Comparison of ENCODE assay signal across 9 mouse cellular contexts in the genomic region with DNA sequence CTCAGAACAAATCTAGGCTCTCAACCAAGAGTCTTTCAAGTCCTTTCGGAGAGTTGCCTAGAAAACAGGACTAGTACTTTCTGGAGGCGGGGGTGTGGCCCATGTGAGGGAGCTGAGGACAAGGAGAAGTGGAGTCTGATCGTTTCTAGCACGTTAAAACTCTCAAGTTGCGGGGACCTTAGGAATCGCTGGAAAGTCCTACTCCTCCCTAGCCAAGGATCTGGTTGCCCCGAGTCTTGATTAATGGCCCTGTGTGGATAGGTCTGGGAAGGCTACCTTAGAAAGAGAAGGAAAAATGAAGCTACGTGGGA. TPM values are rescaled to one million over a fixed set of nuclear protein-coding genes. Genes with fewer than 3 reads are reported as not detected.
DNase-seq lines count a peak whose midpoint lies in the region; ATAC-seq and TF ChIP-seq lines count a peak whose summit lies in the region.
"Had no signal": no experiment of that assay in that cellular context is flagged by ENCODE, and none has a peak within 500 bp of the region (broad histone marks: within the 10 kb centered on the region; RNA-seq: fewer than 3 reads in every experiment).

No protein-coding gene starts in this region.

- no peak overlapping the region for H3K4me3 ChIP-seq in midbrain, embryonic 11.5 days (ENCODE audit: low read depth, low read length)
- H3K4me3 ChIP-seq in midbrain, postnatal 0 days (ENCODE audit: low read depth, low read length), result no peak overlapping the region
- H3K4me3 ChIP-seq in myocyte, result peak overlapping the region; percentile 35

- peaks cover 92% of the 10 kb centered on the region for H3K27me3 ChIP-seq in midbrain, embryonic 11.5 days (ENCODE audit: control insufficient read depth, insufficient read depth, low read length)
- H3K27me3 ChIP-seq in midbrain, postnatal 0 days (ENCODE audit: insufficient read depth, low read length), result peaks cover 82% of the 10 kb centered on the region
- H3K27me3 ChIP-seq in myocyte (ENCODE audit: control insufficient read depth, insufficient read depth, insufficient read length), result no peaks in the 10 kb centered on the region

- H3K79me2 ChIP-seq in myocyte (ENCODE audit: control insufficient read depth, insufficient read depth), result no peaks in the 10 kb centered on the region

- 3% methylated on average over 8 of the region's 8 CpGs for WGBS in midbrain, embryonic 11.5 days
- 6% methylated on average over 8 of the region's 8 CpGs for WGBS in midbrain, postnatal 0 days

- H3K4me1 ChIP-seq in midbrain, embryonic 11.5 days (ENCODE audit: control insufficient read depth, insufficient read depth, low read length), result peaks cover 40% of the 10 kb centered on the region
- peaks cover 9% of the 10 kb centered on the region; the same call in 1 of the 2 replicates for H3K4me1 ChIP-seq in midbrain, postnatal 0 days (ENCODE audit: insufficient read depth, low read length)

- TF ChIP-seq CTCF in midbrain, postnatal 0 days (IDR thresholded peaks at IDR 0.05), result no peak

- peak; percentile 93 for DNase-seq in midbrain, embryonic 11.5 days (ENCODE audit: low spot score, missing footprints)
- DNase-seq in midbrain, postnatal 0 days (ENCODE audit: low spot score), result no peak
- DNase-seq in gastrocnemius, adult 18-20 months (ENCODE audit: low spot score), result peak; percentile 56
- DNase-seq in kidney, postnatal 36 days, result peak; percentile 45 to 58
- DNase-seq in adrenal gland, adult 18-20 months (ENCODE audit: low spot score in 2 of 2), result no peak
- no peak for DNase-seq in Muller cell, postnatal 12 days (ENCODE audit: inconsistent ontology term)

- no peak overlapping the region for H3K27ac ChIP-seq in midbrain, embryonic 11.5 days (ENCODE audit: low read depth, low read length)
- no peak overlapping the region for H3K27ac ChIP-seq in midbrain, postnatal 0 days (ENCODE audit: low read depth, low read length)

- no peak for ATAC-seq in midbrain, embryonic 11.5 days (ENCODE audit: low FRiP score)
- ATAC-seq in midbrain, postnatal 0 days (ENCODE audit: low FRiP score), result no peak
- no peak for ATAC-seq in inflammation-experienced regulatory T-cells, adult 6 months

- no peaks in the 10 kb centered on the region for H3K36me3 ChIP-seq in midbrain, embryonic 11.5 days (ENCODE audit: control insufficient read depth, insufficient read depth, low read length)
- H3K36me3 ChIP-seq in midbrain, postnatal 0 days (ENCODE audit: insufficient read depth, low read length), result no peaks in the 10 kb centered on the region
- no peaks in the 10 kb centered on the region for H3K36me3 ChIP-seq in myocyte (ENCODE audit: control insufficient read depth, insufficient read depth)

- TF ChIP-seq POLR2A in myocyte (IDR thresholded peaks at IDR 0.05; ENCODE audit: insufficient read length, low read depth), result no peak

- H3K9ac ChIP-seq in midbrain, embryonic 11.5 days (ENCODE audit: low read length), result no peak overlapping the region
- no peak overlapping the region for H3K9ac ChIP-seq in midbrain, postnatal 0 days (replicated peaks; ENCODE audit: low read length, poor library complexity, severe bottlenecking)

- no peaks in the 10 kb centered on the region for H3K9me3 ChIP-seq in midbrain, embryonic 11.5 days (ENCODE audit: control insufficient read depth, low read length)
- H3K9me3 ChIP-seq in midbrain, postnatal 0 days (ENCODE audit: low read length), result no peaks in the 10 kb centered on the region

- H3K4me2 ChIP-seq in midbrain, embryonic 11.5 days, result no peak overlapping the region; the same call in 1 of the 2 replicates
- no peak overlapping the region for H3K4me2 ChIP-seq in midbrain, postnatal 0 days (ENCODE audit: low read depth, low read length, poor library complexity, severe bottlenecking)
- H3K4me2 ChIP-seq in myocyte (ENCODE audit: low read depth), result peak overlapping the region; percentile 80

- no peak overlapping the region for H3ac ChIP-seq in myocyte (ENCODE audit: control insufficient read depth, insufficient read length)

TF ChIP-seq in myocyte, 11 proteins besides CTCF, POLR2A, EP300 and RAD21:
- TF ChIP-seq CEBPB (IDR thresholded peaks at IDR 0.05; ENCODE audit: insufficient read depth, poor library complexity, severe bottlenecking) (no peak), TCF3 (IDR thresholded peaks at IDR 0.05; ENCODE audit: insufficient read length, low read depth) (no peak), REST (IDR thresholded peaks at IDR 0.05; ENCODE audit: insufficient read depth, insufficient read length) (no peak), USF1 (IDR thresholded peaks at IDR 0.05; ENCODE audit: low read depth) (no peak), E2F4 (IDR thresholded peaks at IDR 0.05; ENCODE audit: insufficient read depth) (no peak), POLR2AphosphoS2 (IDR thresholded peaks at IDR 0.05; ENCODE audit: insufficient read length, low read depth) (no peak), SRF (IDR thresholded peaks at IDR 0.05; ENCODE audit: control insufficient read depth, insufficient read length, low read depth) (no peak), MYOG (IDR thresholded peaks at IDR 0.05; ENCODE audit: control insufficient read depth in 1 of 3, insufficient read depth in 1 of 3, insufficient read length in 2 of 3, low read depth in 2 of 3) (no peak), MYOD1 (IDR thresholded peaks at IDR 0.05; ENCODE audit: control insufficient read depth in 1 of 3, insufficient read length in 2 of 3, low read depth in 2 of 3) (no peak), MAX (IDR thresholded peaks at IDR 0.05; ENCODE audit: low read depth) (no peak), TCF12 (IDR thresholded peaks at IDR 0.05; ENCODE audit: insufficient read depth, poor library complexity, severe bottlenecking) (no peak)

RNA-seq across cellular contexts. Expression of a gene that starts 6.0 kb away (rescaled TPM):
- 2.9 and 5.8 TPM in 2 replicates for polyA plus RNA-seq in midbrain, embryonic 11.5 days (2014; fragmentation: Nextera tagmentation; extraction: Ambion mirVana)
- 25.3 and 44.3 TPM in 2 replicates for total RNA-seq in midbrain, postnatal 0 days (2014; rRNA removed)
- polyA plus RNA-seq in midbrain, postnatal 0 days (2015; fragmentation: Nextera tagmentation; extraction: Ambion mirVana), result 13.6 and 16.0 TPM in 2 replicates
- 10 to 100 TPM; 55.8 to 66.9 TPM for total RNA-seq in gastrocnemius, adult 18-20 months (2021)
- polyA plus RNA-seq in myocyte (2012; fragmentation: generic; extraction: Trizol), result 32.5 TPM
- total RNA-seq in adrenal gland, adult 18-20 months (2021), result 10 to 100 TPM; 88.5 to 90.6 TPM
- polyA plus RNA-seq in inflammation-experienced regulatory T-cells, adult 6 months (2017; shearing (Covaris generic)), result 1 to 10 TPM in 1 of 3 experiments, under 1 TPM in 2; 0.45 to 1.2 (median 0.50) TPM

RNA-seq across cellular contexts. Expression of a gene that starts 24.3 kb away (rescaled TPM):
- 45.9 and 50.7 TPM in 2 replicates for polyA plus RNA-seq in midbrain, embryonic 11.5 days (2014; fragmentation: Nextera tagmentation; extraction: Ambion mirVana)
- 36.3 and 42.7 TPM in 2 replicates for total RNA-seq in midbrain, postnatal 0 days (2014; rRNA removed)
- 24.1 and 25.1 TPM in 2 replicates for polyA plus RNA-seq in midbrain, postnatal 0 days (2015; fragmentation: Nextera tagmentation; extraction: Ambion mirVana)
- total RNA-seq in gastrocnemius, adult 18-20 months (2021), result 1 to 10 TPM; 2.2 to 3.0 TPM
- 18.4 TPM for polyA plus RNA-seq in myocyte (2012; fragmentation: generic; extraction: Trizol)
- total RNA-seq in adrenal gland, adult 18-20 months (2021), result 10 to 100 TPM; 18.3 to 19.4 TPM
- polyA plus RNA-seq in inflammation-experienced regulatory T-cells, adult 6 months (2017; shearing (Covaris generic)), result 10 to 100 TPM; 46.9 to 59.2 (median 50.1) TPM

RNA-seq across cellular contexts. Expression of a gene that starts 25.7 kb away (rescaled TPM):
- not detected in 2 replicates for polyA plus RNA-seq in midbrain, embryonic 11.5 days (2014; fragmentation: Nextera tagmentation; extraction: Ambion mirVana)
- total RNA-seq in midbrain, postnatal 0 days (2014; rRNA removed), result not detected in 2 replicates
- not detected in 2 replicates for polyA plus RNA-seq in midbrain, postnatal 0 days (2015; fragmentation: Nextera tagmentation; extraction: Ambion mirVana)
- under 1 TPM in 1 of 2 experiments, not detected in 1; 0.57 TPM for total RNA-seq in gastrocnemius, adult 18-20 months (2021)
- 0.11 TPM for polyA plus RNA-seq in myocyte (2012; fragmentation: generic; extraction: Trizol)
- 1 to 10 TPM in 1 of 2 experiments, not detected in 1; 1.7 TPM for total RNA-seq in adrenal gland, adult 18-20 months (2021)
- 1 to 10 TPM in 1 of 3 experiments, not detected in 2; 4.0 TPM for polyA plus RNA-seq in inflammation-experienced regulatory T-cells, adult 6 months (2017; shearing (Covaris generic))
- total RNA-seq: left cerebral cortex, postnatal 25 days had no signal

Comparison
In these comparisons a context has a peak if more than half of its experiments do, and no peak if none do; other contexts are left out.
1. DNase-seq: peak in midbrain, embryonic 11.5 days (single experiment), gastrocnemius, adult 18-20 months (single experiment) and kidney, postnatal 36 days (2 of 2); none in midbrain, postnatal 0 days (single experiment), adrenal gland, adult 18-20 months (0 of 2) and Muller cell, postnatal 12 days (single experiment).